Mouse (Mus musculus): Measurements from ENCODE around the gene Sgtb. TPM values are rescaled to one million over a fixed set of nuclear protein-coding genes. Genes with fewer than 3 reads are reported as not detected.

The Sgtb gene
- polyA plus RNA-seq, 1 experiment from 2014 or later: 27.8 TPM

DNA sequence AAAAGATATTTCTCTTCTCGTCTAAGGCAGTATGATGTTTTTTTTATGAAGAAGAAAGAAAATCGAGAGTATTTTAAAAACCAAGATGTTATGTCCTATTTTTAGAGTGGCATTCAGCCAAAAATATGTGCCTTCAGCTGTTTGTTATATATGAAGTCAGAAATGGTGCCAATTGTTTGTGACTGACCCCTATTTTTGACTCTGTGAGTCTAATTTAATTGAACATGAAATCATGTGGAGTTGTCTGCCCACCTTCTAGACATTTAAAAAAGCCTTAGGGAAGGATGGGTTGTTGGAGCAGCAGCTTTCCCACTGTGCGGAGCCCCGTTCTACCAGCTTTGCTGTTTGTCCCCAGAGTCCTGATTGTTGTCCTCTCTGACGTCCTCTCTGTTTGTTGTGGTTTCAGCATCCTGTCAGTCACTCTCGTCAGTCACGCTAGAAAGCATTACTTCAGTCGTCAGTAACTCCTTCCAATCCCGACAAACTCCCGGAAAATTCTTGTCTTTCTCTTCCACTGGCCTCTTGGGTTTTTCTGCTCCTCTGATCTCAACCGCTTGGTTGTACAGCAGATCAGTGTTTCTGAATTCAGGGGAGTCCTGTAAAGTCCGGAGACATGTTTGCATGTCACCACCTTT lies 2.8 kb downstream of the Sgtb start:
- WGBS: 37% methylated on average over 12 of the region's 12 CpGs
- ATAC-seq: no peak
- H3K27me3 ChIP-seq: no peaks in the 10 kb centered on the region
- no peak overlapping the region for H3K4me3 ChIP-seq
- H3K4me1 ChIP-seq: peaks cover 29% of the 10 kb centered on the region
- H3K27ac ChIP-seq: no peak overlapping the region
- 0 out of 2 replicates have a peak overlapping the region, but pooled peaks have one; percentile 16 for H3K9ac ChIP-seq
- no peaks in the 10 kb centered on the region for H3K9me3 ChIP-seq (replicated peaks)
- peak overlapping the region; percentile 40 for H3K4me2 ChIP-seq
- H3K36me3 ChIP-seq (ENCODE audit: poor library complexity, severe bottlenecking): peaks cover 30% of the 10 kb centered on the region

GRCm38 (mm10) chr13:104113782-104114181 lies 4.2 kb downstream of the Sgtb start:
- no peaks in the 10 kb centered on the region for H3K27me3 ChIP-seq
- no peaks in the 10 kb centered on the region for H3K9me3 ChIP-seq (replicated peaks)
- H3K27ac ChIP-seq: no peak overlapping the region
- ATAC-seq: no peak
- H3K4me1 ChIP-seq: peaks cover 25% of the 10 kb centered on the region
- 96% methylated on average over 4 of the region's 4 CpGs for WGBS
- H3K36me3 ChIP-seq (ENCODE audit: poor library complexity, severe bottlenecking): peaks cover 37% of the 10 kb centered on the region
- H3K9ac ChIP-seq: no peak overlapping the region
- no peak overlapping the region for H3K4me3 ChIP-seq
- H3K4me2 ChIP-seq: no peak overlapping the region

DNA sequence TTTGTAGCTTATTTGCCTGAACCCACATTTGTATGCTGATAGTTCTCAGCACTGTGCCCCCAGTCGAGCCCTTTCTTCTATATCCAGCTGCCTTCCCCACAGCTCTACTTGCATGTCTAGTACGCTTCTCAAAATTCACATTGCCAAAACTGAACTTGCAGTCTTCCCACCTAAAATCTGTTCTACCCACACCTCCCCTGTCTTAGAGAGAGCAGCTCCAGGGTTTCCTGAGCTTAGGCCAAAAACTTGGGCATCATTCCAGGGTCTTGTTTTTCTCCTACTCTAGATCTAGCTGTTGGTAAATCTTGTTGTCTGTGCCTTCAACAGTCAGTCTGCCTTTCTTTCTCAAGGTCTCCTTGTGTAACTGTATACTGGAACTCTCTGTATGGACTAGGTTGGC lies 5.3 kb downstream of the Sgtb start:
- H3K4me3 ChIP-seq: no peak overlapping the region
- H3K27me3 ChIP-seq: no peaks in the 10 kb centered on the region
- H3K9me3 ChIP-seq (replicated peaks): no peaks in the 10 kb centered on the region
- ATAC-seq: no peak
- peaks cover 46% of the 10 kb centered on the region for H3K36me3 ChIP-seq (ENCODE audit: poor library complexity, severe bottlenecking)
- no peak overlapping the region for H3K9ac ChIP-seq
- H3K4me1 ChIP-seq: peaks cover 25% of the 10 kb centered on the region
- H3K27ac ChIP-seq: no peak overlapping the region
- 98% methylated on average over 2 of the region's 2 CpGs for WGBS
- no peak overlapping the region for H3K4me2 ChIP-seq

DNA sequence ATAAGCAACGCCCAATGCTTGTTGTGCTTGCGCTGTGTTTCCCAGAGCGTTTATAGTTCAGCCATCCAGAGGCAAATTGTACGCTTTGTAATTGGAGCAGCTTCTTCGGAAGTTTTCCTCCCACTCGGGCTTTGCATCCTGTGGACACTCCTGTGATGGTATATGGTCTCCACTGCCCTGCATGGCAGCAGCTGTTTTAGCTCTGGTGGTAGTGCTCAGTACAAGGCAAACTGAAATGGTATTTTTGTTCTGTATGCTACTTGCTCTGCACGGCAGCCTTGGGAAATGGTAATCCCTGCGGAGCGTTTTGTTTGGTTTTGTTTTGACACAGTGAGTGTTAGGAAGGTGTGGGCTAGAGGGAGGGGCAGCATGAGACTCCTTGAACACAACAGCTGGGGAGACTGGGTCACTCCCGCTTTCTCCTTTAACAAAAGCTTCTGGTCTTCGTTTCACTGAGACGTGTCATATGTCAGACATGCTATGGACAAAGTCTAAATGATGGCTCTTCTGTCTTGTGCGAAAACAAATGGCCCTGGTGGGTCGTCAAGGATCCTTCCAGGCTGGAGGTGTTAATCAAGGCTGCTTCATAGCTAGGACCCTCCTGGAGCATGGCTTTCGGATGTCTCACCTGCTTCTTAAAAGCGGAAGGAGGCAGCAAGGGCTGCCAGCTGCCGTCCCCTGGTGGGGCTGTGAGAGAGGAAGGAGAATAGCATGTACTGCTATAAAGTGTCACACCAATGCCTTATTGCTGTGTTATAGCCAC lies 12.7 kb downstream of the Sgtb start:
- no peak overlapping the region for H3K9ac ChIP-seq
- ATAC-seq: no peak
- WGBS: 59% methylated on average over 17 of the region's 17 CpGs

GRCm38 (mm10) chr13:104123662-104124381 lies 14.3 kb downstream of the Sgtb start:
- Histone ChIP-seq H3K4me1 (0 out of 2 replicates have a peak, but pooled peaks cover 4% of the 10 kb centered on the region), H3K4me2 (no peak overlapping the region), H3K9ac (no peak overlapping the region), H3K9me3 (replicated peaks) (no peaks in the 10 kb centered on the region), H3K27me3 (no peaks in the 10 kb centered on the region), H3K4me3 (no peak overlapping the region), H3K36me3 (ENCODE audit: poor library complexity, severe bottlenecking) (peaks cover 46% of the 10 kb centered on the region), H3K27ac (no peak overlapping the region)
- 93% methylated on average over 20 of the region's 20 CpGs for WGBS
- no peak for ATAC-seq

More for the DNA sequence above, 12.7 kb downstream of the Sgtb start:
- Histone ChIP-seq H3K36me3 (ENCODE audit: poor library complexity, severe bottlenecking) (peaks cover 50% of the 10 kb centered on the region), H3K4me3 (no peak overlapping the region), H3K27ac (no peak overlapping the region), H3K4me1 (0 out of 2 replicates have a peak, but pooled peaks cover 4% of the 10 kb centered on the region), H3K27me3 (no peaks in the 10 kb centered on the region), H3K9me3 (replicated peaks) (no peaks in the 10 kb centered on the region), H3K4me2 (no peak overlapping the region)

- peaks cover 64% of the 10 kb centered on the region for H3K36me3 ChIP-seq (ENCODE audit: poor library complexity, severe bottlenecking)
- H3K27me3 ChIP-seq: no peaks in the 10 kb centered on the region
- no peak overlapping the region for H3K4me3 ChIP-seq
- no peak overlapping the region for H3K4me2 ChIP-seq
- WGBS: 95% methylated on average over 2 of the region's 2 CpGs
- H3K9me3 ChIP-seq (replicated peaks): no peaks in the 10 kb centered on the region
- H3K9ac ChIP-seq: no peak overlapping the region
- ATAC-seq: no peak
- H3K4me1 ChIP-seq: peaks cover 13% of the 10 kb centered on the region
- no peak overlapping the region for H3K27ac ChIP-seq
Observed at GRCm38 (mm10) chr13:104132561-104132960, 23.0 kb downstream of the Sgtb start.

GRCm38 (mm10) chr13:104134510-104135085 lies 25.1 kb downstream of the Sgtb start:
- ATAC-seq: peak; percentile 60; the same call in 1 of the 2 replicates
- WGBS: 41% methylated on average over 4 of the region's 4 CpGs
- 0 out of 2 replicates have a peak overlapping the region, but pooled peaks have one; percentile 10 for H3K27ac ChIP-seq
- H3K36me3 ChIP-seq (ENCODE audit: poor library complexity, severe bottlenecking): peaks cover 64% of the 10 kb centered on the region
- H3K4me3 ChIP-seq: no peak overlapping the region
- no peaks in the 10 kb centered on the region for H3K27me3 ChIP-seq
- peaks cover 13% of the 10 kb centered on the region for H3K4me1 ChIP-seq
- no peaks in the 10 kb centered on the region for H3K9me3 ChIP-seq (replicated peaks)
- no peak overlapping the region for H3K9ac ChIP-seq
- H3K4me2 ChIP-seq: no peak overlapping the region

GRCm38 (mm10) chr13:104139369-104140209 lies 30.0 kb downstream of the Sgtb start:
- WGBS: 40% methylated on average over 13 of the region's 13 CpGs
- Histone ChIP-seq H3K9ac (no peak overlapping the region), H3K9me3 (replicated peaks) (no peaks in the 10 kb centered on the region), H3K4me3 (no peak overlapping the region), H3K4me1 (peaks cover 7% of the 10 kb centered on the region), H3K27ac (no peak overlapping the region), H3K36me3 (ENCODE audit: poor library complexity, severe bottlenecking) (peaks cover 79% of the 10 kb centered on the region), H3K4me2 (no peak overlapping the region), H3K27me3 (no peaks in the 10 kb centered on the region)
- peak; percentile 72 for ATAC-seq

- no peak for ATAC-seq
- Histone ChIP-seq H3K4me1 (no peaks in the 10 kb centered on the region), H3K27me3 (no peaks in the 10 kb centered on the region), H3K4me3 (no peak overlapping the region), H3K4me2 (no peak overlapping the region), H3K9me3 (replicated peaks) (no peaks in the 10 kb centered on the region), H3K9ac (no peak overlapping the region), H3K36me3 (ENCODE audit: poor library complexity, severe bottlenecking) (peaks cover 94% of the 10 kb centered on the region), H3K27ac (no peak overlapping the region)
- WGBS: 80% methylated on average over 9 of the region's 9 CpGs
Observed at GRCm38 (mm10) chr13:104144871-104145270, 35.3 kb downstream of the Sgtb start.

DNA sequence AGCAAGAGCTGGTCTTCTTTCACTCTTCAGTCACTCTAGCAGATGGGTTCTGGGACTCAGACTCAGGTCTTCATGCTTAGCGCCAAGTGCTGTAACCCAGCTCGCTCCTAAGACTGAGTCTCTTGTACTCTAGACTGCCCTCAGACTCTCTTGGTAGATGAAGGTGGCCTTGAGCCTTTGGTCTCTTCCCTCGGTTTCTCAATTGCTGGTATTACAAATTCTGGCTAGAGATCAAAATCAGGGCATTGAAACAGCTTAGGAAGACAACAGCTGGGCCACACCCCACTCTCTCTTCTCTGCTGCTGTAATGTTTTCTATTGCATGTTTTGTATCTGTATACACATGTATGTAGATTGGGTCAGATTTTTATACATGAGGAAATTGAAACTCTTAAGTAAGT lies 36.1 kb downstream of the Sgtb start:
- Histone ChIP-seq H3K27me3 (no peaks in the 10 kb centered on the region), H3K36me3 (ENCODE audit: poor library complexity, severe bottlenecking) (peaks cover 88% of the 10 kb centered on the region), H3K9ac (no peak overlapping the region), H3K4me2 (no peak overlapping the region), H3K4me1 (no peaks in the 10 kb centered on the region), H3K4me3 (no peak overlapping the region), H3K9me3 (replicated peaks) (no peaks in the 10 kb centered on the region), H3K27ac (no peak overlapping the region)
- 90% methylated on average over 3 of the region's 3 CpGs for WGBS
- ATAC-seq: no peak

DNA sequence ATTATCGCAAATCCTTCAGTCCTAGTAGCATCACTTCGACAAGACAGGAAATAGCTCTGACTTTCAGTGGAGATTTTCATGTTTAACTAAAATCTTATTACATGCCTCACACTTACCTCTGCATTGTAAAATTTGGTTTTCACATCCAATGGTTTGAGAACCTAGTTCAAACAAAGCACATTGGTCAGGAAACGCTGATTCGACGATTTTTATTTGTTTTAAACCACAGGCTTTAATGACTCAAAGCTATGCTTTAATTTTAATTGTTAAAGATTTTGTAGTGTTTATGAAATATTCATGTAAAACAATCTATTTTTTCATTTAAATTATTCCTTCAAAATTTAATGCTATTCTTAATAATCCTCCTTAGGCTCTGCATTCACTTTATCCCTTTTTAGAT lies 44.6 kb downstream of the Sgtb start:
- ATAC-seq: no peak
- H3K4me2 ChIP-seq: no peak overlapping the region
- H3K4me1 ChIP-seq: no peaks in the 10 kb centered on the region
- no peak overlapping the region for H3K27ac ChIP-seq
- 97% methylated on average over 5 of the region's 5 CpGs for WGBS
- H3K9me3 ChIP-seq (replicated peaks): no peaks in the 10 kb centered on the region
- no peak overlapping the region for H3K4me3 ChIP-seq
- no peak overlapping the region for H3K9ac ChIP-seq
- H3K36me3 ChIP-seq (ENCODE audit: poor library complexity, severe bottlenecking): peaks cover 53% of the 10 kb centered on the region
- H3K27me3 ChIP-seq: no peaks in the 10 kb centered on the region
